Mouse (Mus musculus) CH12.LX (cell line): Measurements from ENCODE around the gene Tshz2.

ENCODE experiments used
- CHD1 ChIP-seq: IDR thresholded peaks from 2 replicates; pipeline ENCODE4 v1.6.1; 2012; ENCODE audit warnings: low read depth, low read length, improper control_type of control experiment, inconsistent platforms
- CTCF ChIP-seq, 2 experiments: IDR thresholded peaks in 1 of 2; conservative IDR thresholded peaks in 1 of 2; 2 replicates each; pipeline ENCODE4 v1.5.1; 2011 to 2012; ENCODE audit warnings: low read depth in 2 of 2, low read length in 2 of 2, improper control_type of control experiment in 1 of 2, inconsistent platforms in 1 of 2, mild to moderate bottlenecking in 1 of 2, moderate library complexity in 1 of 2
- EP300 ChIP-seq: IDR thresholded peaks from 2 replicates; pipeline ENCODE4 v1.6.1; 2011; ENCODE audit warnings: low read length, improper control_type of control experiment
- KAT2A ChIP-seq: IDR thresholded peaks from 2 replicates; pipeline ENCODE4 v1.6.1; 2012; ENCODE audit warnings: low read length, improper control_type of control experiment, inconsistent platforms; ENCODE audit not compliant: insufficient replicate concordance
- POLR2A ChIP-seq: IDR thresholded peaks from 2 replicates; pipeline ENCODE4 v1.6.1; 2011; ENCODE audit warnings: low read depth, mild to moderate bottlenecking, improper control_type of control experiment, low read length

DNA sequence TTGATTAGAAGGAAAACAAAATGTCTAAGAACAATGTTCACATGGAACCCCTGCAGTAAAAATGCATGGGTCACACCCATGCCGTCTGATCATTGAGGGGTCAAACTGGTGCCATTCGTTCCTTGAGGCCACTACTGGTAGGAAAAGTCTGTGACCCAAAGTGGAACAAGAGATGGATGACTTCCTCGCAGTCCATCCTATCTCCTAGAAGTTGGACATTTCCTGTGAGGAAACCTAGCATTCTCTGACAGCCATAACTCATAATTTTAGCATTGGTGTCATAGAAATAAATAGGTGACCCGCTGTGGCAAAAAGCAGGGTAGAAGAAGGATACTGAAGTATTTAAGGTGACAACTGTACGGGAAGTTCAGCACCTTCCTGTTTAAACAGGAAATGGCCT, 41.4 kb downstream of the Tshz2 start:
- no peak for TF ChIP-seq EP300
- TF ChIP-seq POLR2A: no peak
- TF ChIP-seq CTCF (conservative IDR thresholded peaks at IDR 0.05 in 1 of 2, IDR thresholded peaks at IDR 0.05 in 1 of 2; ENCODE audit: low read depth in 2 of 2, low read length in 2 of 2): no peak
- TF ChIP-seq CHD1: no peak
- TF ChIP-seq KAT2A: no peak
